Mouse (Mus musculus): ENCODE measurements around the gene Scmh1. TPM values are rescaled to one million over a fixed set of nuclear protein-coding genes. Genes with fewer than 3 reads are reported as not detected.

Scmh1 gene
- polyA plus RNA-seq, 1 experiment from 2014 or later = 9.0 TPM

- under 1% methylated on average over 27 of the region's 27 CpGs for WGBS (ENCODE audit: insufficient replicate concordance)
- no peaks in the 10 kb centered on the region for H3K36me3 ChIP-seq (replicated peaks; ENCODE audit: insufficient read depth, low read length)
- H3K4me1 ChIP-seq (ENCODE audit: insufficient read depth) = peaks cover 23% of the 10 kb centered on the region
- TF ChIP-seq CTCF (IDR thresholded peaks at IDR 0.05; ENCODE audit: low read depth) = no peak
- no peak for TF ChIP-seq EP300 (IDR thresholded peaks at IDR 0.05; ENCODE audit: low read depth)
- H3K4me3 ChIP-seq (ENCODE audit: low read depth, low read length) = peak overlapping the region; percentile 90
- no peak for DNase-seq
- H3K9me3 ChIP-seq (ENCODE audit: low read length) = no peaks in the 10 kb centered on the region
- peak; percentile 38 for ATAC-seq
- H3K27ac ChIP-seq (ENCODE audit: low read depth) = peak overlapping the region; percentile 77
- H3K4me2 ChIP-seq (ENCODE audit: low read depth, low read length) = peak overlapping the region; percentile 100
- peak overlapping the region; percentile 89 for H3K9ac ChIP-seq (replicated peaks)
- H3K27me3 ChIP-seq (ENCODE audit: insufficient read depth, low read length) = no peaks in the 10 kb centered on the region
Measured at GRCm38 (mm10) chr4:120570438-120571069, 165.5 kb downstream of the Scmh1 start.

- no peak overlapping the region; the same call in 1 of the 2 replicates for H3K27ac ChIP-seq (ENCODE audit: low read depth)
- 81% methylated on average over 3 of the region's 3 CpGs for WGBS (ENCODE audit: insufficient replicate concordance)
- TF ChIP-seq EP300 (IDR thresholded peaks at IDR 0.05; ENCODE audit: low read depth) = no peak
- TF ChIP-seq CTCF (IDR thresholded peaks at IDR 0.05; ENCODE audit: low read depth) = no peak
- no peaks in the 10 kb centered on the region for H3K27me3 ChIP-seq (ENCODE audit: insufficient read depth, low read length)
- DNase-seq (no peak), ATAC-seq (no peak)
- H3K9ac ChIP-seq (replicated peaks) = no peak overlapping the region; the same call in 1 of the 2 replicates
- peak overlapping the region; percentile 100 for H3K4me2 ChIP-seq (ENCODE audit: low read depth, low read length)
- H3K4me3 ChIP-seq (ENCODE audit: low read depth, low read length) = peak overlapping the region; percentile 90
- no peaks in the 10 kb centered on the region for H3K36me3 ChIP-seq (replicated peaks; ENCODE audit: insufficient read depth, low read length)
- H3K9me3 ChIP-seq (ENCODE audit: low read length) = no peaks in the 10 kb centered on the region
- H3K4me1 ChIP-seq (ENCODE audit: insufficient read depth) = peaks cover 23% of the 10 kb centered on the region
Measured at GRCm38 (mm10) chr4:120571070-120571464, 166.0 kb downstream of the Scmh1 start.

- DNase-seq = no peak
- H3K4me3 ChIP-seq (ENCODE audit: low read depth, low read length) = no peak overlapping the region
- TF ChIP-seq EP300 (IDR thresholded peaks at IDR 0.05; ENCODE audit: low read depth) (no peak), CTCF (IDR thresholded peaks at IDR 0.05; ENCODE audit: low read depth) (no peak)
- H3K9ac ChIP-seq (replicated peaks) = no peak overlapping the region
- WGBS (ENCODE audit: insufficient replicate concordance) = 64% methylated on average over 3 of the region's 3 CpGs
- peaks cover 23% of the 10 kb centered on the region for H3K4me1 ChIP-seq (ENCODE audit: insufficient read depth)
- no peak overlapping the region for H3K4me2 ChIP-seq (ENCODE audit: low read depth, low read length)
- H3K27me3 ChIP-seq (ENCODE audit: insufficient read depth, low read length) = no peaks in the 10 kb centered on the region
- H3K36me3 ChIP-seq (replicated peaks; ENCODE audit: insufficient read depth, low read length) = no peaks in the 10 kb centered on the region
- H3K27ac ChIP-seq (ENCODE audit: low read depth) = no peak overlapping the region
- ATAC-seq = no peak
- H3K9me3 ChIP-seq (ENCODE audit: low read length) = no peaks in the 10 kb centered on the region
Measured at GRCm38 (mm10) chr4:120571691-120572090, 166.6 kb downstream of the Scmh1 start.

Other genes starting within 250 kb of the Scmh1 start
- 0.07 and 0.19 TPM in 2 replicates for gene Edn2, start 244.1 kb upstream of the Scmh1 start, polyA plus RNA-seq (2015; fragmentation: Nextera tagmentation; extraction: Ambion mirVana)
- not detected in 2 replicates for gene Foxo6, start 117.9 kb upstream of the Scmh1 start, polyA plus RNA-seq (2015; fragmentation: Nextera tagmentation; extraction: Ambion mirVana)
- not detected in 2 replicates for gene Slfnl1, start 127.0 kb downstream of the Scmh1 start, polyA plus RNA-seq (2015; fragmentation: Nextera tagmentation; extraction: Ambion mirVana)
- 13.8 and 14.5 TPM in 2 replicates for gene Ctps, start 165.0 kb downstream of the Scmh1 start, polyA plus RNA-seq (2015; fragmentation: Nextera tagmentation; extraction: Ambion mirVana)
- gene Gm8439, start 183.5 kb downstream of the Scmh1 start, polyA plus RNA-seq (2015; fragmentation: Nextera tagmentation; extraction: Ambion mirVana) = 0.30 and 0.40 TPM in 2 replicates

All from liver, postnatal 0 days (tissue).